Mouse (Mus musculus): ENCODE results near the gene Wrap53.
"Not testable (repeated sequence)": the region's sequence is repeated elsewhere in the genome, so short reads cannot be mapped to it uniquely, and the experiment has no call there.

Wrap53 gene

DNA sequence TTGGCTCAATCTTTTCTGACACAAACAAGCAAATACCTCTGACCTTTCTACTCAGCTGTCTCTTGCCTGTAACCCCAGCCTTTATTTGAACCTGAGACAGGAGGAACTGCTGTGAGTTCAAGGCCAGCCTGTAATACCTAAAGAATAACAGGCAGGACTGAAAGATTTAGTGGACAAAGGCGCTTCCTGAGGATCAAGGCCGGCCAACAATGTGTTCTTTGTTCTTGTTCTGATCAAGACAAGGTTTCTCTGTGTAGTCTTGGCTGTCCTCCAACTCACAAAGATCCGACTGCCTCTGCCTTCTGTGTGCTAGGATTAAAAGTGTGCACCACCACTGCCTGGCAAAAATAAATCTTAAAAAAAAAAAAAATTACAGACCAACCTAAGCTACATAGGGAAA is 15.7 kb downstream of the Wrap53 start:
- DNase-seq (ENCODE audit: inconsistent ontology term), result no peak

DNA sequence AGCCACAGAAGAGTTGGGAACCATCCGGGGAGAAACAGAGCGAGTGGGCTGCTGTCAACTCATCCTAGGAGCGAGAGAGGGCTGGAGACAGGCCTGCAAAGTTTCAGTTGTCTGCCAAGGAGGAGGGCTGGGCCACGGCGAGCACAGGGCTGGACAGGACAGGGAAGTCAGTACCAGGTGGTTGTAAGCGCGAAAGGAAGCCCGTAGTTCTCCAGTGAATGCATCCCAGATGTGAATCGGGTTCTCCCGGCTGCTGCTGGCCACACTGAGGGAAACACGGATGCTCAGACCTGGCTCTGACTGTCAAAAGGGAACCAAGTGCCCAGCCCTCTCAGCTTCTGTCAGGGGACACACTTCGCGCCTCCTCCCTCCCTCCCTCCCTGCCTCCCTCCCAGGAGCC is 16.7 kb downstream of the Wrap53 start:
- DNase-seq (ENCODE audit: inconsistent ontology term), result no peak

DNA sequence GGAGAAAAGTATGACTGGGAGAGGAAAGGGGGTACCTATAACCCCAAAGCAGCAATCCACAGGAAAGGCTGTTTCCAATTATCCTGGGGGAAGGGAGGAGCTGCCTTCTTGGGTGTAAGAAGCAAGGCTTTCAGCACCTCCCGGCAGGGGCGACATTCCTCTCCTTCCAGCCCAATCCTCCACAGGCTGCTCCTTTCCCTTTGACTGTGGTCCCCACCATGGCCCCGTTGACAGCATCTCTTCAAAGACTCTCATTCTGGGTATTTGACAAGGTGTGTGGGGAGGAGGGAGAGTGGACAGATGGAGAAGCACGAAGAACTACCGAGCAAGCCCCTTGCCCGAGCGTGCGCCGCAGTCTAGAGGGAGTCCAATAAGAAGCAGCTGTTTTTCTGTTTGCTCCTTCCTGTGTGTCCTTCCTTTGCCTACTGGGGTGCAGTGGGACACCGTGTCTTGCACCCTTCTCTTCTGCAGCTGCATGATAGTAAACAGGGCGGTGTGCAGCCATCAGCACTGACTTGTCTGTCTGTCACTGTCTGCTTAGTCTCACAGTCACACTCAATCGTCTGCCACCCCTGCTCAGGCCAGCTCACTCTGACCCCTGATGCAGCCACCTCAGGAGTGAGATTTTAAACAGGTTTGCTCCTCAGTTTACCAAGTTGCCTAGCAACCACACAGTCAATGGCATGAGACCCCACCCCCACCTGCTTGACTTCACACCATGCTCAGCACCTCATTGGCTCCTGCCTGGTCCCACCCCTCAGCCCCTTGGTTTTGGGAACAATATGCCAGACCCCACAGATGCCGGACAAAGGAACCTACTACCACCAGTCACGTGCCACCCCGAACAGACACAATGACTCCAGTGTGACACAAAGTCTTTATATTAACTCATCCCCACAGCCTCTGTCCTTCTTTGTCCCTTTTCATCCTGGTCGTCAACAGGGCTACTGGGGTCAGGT is 18.9 kb downstream of the Wrap53 start:
- DNase-seq (ENCODE audit: inconsistent ontology term), result no peak

DNA sequence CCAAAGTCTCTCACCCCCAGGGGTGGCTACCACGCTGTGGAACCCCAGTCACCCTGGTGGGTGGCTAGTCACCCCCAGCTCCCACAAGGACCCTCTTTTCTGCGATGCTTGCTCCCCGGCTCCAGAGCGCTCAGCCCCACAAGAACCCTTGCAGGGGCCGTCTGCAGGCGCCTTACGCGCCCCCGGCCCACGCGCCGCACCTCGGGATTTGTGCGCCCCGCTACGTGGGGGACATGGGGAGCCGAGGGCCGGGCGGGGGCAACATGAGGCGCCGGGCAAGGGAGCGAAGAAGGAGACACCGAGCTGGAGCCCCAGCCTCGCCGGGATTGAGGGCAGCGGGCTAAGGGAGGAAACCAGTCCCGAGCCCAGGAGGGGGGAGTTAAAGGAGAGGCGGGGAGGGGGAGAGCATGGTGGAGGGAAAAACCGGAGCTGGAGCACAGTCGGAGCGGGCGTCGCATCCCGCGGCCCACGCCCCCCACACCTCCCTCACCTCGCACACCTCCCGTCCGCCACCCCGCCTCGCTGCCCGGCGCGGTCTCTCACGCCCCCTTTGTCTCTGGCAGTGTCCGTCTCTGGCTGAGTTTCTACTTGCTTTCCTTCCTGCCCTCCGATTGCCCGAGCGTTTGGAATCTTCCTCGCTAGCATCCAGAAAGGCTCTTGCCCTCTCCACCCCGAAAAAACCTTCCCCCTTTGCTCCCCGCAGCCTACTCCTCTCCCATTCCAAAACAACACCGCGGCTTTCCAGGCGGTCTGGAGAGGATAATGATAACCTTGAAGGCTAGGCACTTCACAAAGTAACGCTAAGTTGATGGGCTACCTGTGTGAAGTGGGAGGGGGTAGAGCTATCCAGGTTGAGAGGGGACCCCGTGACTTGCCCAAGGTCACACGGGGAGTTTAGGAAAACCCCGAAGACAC is 19.9 kb downstream of the Wrap53 start, which contains the start of gene Efnb3:
TSS of gene Efnb3 (minus strand) at position 355 of the 915 bp plus-strand sequence.
- peak; percentile 37 for DNase-seq (ENCODE audit: inconsistent ontology term)

DNA sequence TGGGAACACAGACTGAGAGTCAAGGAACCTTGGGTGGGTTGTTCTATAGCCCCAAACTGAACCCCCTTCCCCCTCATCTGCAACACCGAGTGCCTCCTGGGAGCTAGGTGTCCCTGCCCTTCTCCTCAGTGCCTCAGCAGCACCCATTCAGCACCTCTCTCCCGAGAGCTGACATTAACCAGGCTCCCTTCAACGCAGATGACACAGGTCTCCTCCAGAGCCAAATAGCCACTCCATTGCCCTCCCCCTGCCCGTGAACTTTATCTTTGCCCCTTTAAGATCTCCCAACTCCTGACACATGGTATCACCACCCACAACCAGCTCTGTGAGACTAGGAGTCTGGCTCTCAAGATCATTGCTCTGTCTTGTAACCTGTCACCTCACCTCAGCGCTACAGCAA is 20.9 kb downstream of the Wrap53 start:
- no peak for DNase-seq (ENCODE audit: inconsistent ontology term)

DNA sequence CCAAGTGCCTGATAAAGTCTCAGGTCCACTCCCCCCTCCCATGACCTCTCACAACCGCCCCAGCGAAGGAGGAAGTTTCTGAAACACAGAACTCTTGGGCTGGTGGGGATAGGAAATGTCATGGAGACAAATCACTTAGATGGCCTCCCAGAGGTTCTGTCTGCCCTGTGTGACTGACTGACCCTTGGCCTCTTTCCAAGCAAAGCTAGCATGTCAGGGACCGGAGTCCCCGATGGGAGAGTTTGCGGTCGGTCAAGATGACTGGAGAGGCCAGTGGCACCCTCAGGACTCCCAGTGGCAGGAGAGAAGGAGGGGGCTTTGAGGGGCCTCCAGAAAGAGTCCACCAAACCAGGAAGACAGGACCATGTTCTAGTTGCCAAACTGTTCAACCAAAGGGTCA is 21.3 kb downstream of the Wrap53 start:
- DNase-seq (ENCODE audit: inconsistent ontology term), result no peak

DNA sequence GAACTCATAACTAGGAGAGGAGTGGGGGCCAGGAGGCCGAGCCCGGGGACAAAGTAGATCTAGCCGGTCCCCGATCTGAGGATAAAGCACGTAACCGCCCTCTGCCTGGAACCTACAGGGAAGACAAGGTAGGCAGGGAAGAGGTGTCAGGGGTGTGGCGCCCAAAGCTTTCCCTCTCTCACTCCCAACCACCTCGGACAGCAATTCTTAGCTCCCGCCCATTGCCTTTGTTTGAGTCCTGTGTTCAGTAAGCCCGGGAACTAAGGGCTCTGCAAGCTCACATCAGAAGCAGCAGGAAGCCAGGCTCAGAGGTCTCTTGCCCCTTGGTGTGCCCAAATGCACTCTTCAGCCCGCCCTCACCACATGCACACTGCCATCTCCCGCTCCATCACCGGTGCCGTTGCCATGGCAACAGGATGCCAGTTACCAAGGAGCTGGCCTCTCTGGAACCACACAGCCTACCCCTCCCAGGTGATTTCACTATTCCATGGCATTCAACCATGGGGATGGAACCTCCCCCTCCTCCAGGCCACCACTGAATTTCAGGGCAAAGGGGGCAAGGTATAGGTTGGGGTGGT is 22.6 kb downstream of the Wrap53 start:
- DNase-seq (ENCODE audit: inconsistent ontology term), result no peak

DNA sequence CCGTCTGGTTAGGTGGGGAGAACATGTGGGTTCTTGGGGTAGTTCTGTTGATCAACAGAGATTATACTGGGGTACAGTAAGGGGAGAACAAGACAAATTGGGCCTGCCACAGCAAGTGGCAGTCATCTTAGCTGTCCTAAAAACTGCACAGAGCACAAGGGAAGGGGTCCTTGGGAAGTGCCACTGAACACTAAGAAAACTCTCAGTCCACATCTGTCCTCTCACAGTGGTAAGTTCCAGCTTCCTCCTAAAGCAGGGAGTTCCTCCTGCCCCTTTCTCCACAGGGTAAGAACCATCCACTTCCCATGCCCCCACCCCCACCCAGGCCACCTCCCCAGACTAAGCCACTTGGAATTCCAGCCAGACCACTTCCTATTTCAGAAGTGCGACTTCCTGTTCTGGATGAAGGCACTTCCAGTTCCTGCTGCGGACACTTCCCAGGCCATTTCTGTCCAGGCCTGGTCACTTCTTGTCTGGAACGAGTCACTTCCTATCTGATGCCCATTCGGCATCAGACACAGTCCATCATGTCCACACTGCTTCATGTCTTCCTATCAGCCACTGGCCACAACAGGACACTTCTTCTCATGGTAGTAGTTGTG is 25.4 kb downstream of the Wrap53 start:
- no peak for DNase-seq (ENCODE audit: inconsistent ontology term)

DNA sequence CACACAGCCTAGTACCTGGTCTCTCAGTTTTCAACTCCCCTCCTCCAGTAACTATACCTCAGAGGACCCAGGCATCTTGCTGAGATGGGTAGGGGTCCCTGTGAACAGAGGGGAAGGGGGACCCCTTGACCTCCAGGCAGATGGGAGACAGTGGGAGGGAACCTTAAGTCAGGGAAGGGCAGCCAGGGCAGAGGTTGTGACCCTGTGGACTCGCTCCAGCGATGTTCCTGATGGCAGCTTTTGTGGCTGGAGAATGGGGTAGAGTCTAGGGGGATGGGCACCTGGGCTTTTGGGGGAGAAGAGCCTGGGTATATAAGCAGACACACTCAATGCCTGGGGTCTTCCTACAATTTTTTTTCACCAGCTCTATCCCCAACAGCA is 26.7 kb downstream of the Wrap53 start:
- DNase-seq (ENCODE audit: inconsistent ontology term), result no peak

DNA sequence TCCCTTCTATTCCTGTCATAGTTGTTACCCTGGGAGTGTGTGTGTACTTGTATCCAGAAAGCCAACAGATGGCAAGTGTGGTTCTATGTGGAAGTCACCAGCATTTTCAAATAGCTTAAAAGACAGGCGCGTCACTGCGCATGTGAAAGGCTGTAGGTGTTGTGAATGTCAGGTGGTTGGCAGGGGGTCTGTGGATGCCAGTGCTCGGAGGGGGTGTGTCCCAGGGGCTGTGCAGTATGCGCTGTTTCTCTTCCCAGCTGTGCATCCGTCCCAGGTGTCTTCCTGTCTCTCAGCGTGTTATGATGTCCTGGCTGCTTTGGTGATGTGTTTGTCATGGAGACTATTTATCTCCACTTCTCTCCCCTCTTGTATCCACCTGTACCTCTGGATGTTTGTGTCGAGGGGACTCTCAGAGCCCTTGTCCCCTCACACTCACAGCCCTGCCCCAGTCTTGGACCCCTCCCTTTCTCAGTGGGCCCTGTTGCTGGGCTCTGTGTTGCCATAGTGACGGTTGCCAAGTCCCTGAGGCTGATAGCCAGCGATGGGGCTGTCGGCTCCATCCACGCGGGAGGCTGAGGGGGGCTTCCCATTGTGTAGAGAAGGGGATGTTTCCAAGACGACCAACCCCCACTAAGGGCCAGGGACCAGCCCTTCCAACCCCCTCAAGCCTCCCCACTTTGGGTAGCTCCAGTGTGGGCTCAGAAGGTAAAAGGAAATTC is 27.3 kb downstream of the Wrap53 start:
- DNase-seq (ENCODE audit: inconsistent ontology term), result no peak

DNA sequence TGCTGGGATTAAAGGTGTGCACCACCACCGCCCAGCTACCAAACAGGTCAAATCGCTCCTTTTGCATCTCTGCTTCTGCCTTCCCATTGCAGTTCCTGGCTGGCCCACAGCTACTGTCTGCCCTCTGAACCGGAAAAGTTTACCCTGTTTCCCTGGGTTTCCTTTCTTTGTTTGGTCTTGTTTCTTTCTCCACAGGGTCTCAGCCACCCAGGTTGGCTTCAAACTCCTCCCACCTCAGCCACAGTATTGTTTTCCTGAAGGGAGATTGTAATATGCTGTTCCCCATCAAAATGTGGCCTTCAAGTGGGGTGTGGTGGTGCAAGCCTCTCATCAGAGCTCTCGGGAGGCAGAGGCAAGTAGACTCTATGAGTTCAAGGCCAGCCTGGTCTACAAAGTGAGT is 28.7 kb downstream of the Wrap53 start:
- no peak for DNase-seq (ENCODE audit: inconsistent ontology term)

DNA sequence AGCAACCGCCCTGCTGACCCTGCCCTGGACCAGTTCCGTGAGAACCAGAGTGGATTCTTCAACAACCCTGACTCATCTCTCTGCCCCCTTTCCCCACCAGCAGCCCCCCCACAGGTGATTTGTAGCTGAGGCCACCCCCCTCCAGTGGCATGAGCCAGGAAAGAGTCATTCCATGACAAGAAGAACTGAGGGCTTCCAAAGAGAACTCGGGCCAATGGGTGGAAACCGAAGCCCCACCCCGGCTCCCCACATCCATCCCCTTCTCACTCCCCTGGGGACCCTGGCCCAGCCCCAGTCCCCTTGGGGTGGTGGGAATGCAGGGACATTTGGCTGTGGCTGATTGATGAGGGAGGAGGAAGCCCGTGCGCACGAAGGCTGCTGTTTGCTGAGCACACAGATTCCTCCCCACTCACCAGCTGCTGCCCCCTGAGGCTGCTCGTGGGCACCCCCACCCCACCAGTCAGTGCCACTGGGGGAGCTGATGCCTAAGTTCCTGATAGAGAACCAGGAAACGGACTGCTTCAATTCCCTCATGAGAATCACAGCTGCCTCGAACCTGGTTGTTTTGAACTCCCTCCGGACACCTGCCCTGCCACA is 30.9 kb downstream of the Wrap53 start, which contains the start of gene Dnah2:
TSS of gene Dnah2 (minus strand) at position 51 of the 597 bp plus-strand sequence.
- no peak for DNase-seq (ENCODE audit: inconsistent ontology term)

DNA sequence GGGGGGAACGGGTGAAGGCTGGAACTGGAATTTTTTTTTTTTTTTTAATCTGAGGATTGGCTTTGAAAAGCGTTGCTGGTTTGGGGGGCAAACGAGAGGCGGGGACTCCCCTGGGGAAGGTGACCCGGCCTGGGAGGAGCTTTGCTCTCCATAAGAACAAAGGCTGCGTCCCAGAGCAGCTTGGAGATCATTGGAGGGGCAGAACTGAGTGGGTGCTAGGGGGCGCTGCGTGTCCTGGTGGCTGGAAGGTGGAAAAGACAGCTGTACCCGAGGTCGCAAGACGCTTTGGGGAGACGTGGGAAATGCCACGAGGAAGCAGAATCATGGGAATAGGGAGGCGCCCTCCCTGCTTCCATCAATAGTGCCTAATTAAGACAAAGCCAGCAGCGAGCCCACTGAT is 33.0 kb downstream of the Wrap53 start:
- DNase-seq (ENCODE audit: inconsistent ontology term), result no peak

DNA sequence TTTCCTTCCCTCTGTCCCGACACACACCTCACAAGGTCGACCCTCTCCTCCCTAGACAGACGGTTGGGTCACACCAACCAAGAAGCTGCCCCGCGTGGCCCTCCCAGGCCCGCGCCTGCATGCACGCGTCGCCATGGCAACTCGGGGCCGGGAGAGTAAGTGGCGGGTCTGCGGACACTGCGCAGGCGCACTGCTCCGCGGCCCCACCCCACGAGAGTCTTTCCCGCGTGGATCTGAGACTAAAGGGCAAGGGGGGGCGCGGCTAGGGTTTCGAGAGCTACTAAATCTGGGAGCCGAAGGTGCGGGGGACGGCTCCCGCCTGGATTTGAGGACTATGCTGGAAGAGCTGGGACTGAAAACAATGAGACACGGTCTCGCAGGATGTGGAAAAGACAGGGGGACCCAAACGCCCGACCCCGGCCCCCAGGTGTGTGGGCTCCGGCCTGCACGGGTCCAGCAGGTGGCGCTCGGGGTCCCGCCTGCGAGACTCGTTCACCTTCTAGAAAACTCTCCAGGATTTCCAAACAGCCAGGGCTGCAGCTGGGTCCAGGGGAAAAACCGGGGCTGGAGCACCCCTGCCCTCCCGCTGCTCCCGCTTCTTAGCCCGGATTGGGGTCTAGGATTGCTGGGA is 33.5 kb downstream of the Wrap53 start:
- DNase-seq (ENCODE audit: inconsistent ontology term), result peak; percentile 75

DNA sequence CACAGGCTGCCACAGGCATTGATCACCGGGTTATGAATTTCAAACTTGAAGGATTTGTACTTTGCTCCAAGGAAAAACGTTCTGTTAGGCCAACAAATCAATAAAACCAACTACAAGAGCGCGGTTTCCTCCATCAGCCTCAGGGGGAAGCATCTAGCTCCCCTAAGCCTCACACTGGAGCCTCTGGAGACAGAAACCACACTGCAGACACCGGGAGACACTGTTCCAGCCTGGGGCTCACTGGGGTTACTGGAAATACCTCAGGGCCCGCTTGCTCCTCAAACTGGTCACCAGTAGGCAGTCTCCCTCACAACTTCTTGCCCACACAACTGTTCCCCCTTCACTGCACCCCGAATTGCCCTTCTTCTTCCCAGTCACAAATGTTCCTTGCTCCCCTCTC is 34.1 kb downstream of the Wrap53 start:
- peak; percentile 29 for DNase-seq (ENCODE audit: inconsistent ontology term)

DNA sequence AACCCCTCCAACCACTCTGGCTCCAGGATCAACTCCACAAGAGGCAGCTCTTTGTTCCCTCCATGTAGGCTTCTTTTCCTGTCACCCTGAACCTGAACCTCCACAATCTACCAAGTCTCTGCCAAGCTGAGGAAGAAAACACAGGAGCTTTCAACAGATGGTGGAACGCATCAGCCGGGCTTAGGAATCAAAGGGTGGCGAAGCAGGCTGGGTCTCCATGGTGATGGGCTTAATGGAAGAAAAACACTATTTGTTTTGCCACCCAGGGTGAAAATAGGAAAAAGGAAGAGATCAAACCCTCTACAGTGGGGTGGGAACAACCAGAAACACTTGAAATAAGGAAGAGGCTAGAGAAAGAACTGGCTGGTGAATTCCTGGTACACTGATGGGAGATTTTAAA is 36.5 kb downstream of the Wrap53 start:
- no peak for DNase-seq (ENCODE audit: inconsistent ontology term)

DNA sequence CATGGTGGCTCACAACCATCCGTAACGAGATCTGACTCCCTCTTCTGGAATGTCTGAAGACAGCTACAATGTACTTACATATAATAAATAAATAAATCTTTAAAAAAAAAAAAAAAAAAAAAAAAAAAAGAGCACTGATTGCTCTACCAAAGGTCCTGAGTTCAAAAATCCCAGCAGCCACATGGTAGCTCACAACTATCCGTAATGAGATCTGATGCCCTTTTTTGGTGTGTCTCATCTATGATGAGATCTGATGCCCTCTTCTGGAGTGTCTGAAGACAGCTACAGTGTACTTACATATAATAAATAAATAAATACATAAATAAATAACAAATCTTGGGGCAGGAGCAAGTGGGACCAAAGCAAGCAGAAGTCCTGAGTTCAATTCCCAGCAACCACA is 38.3 kb downstream of the Wrap53 start:
- not testable (repeated sequence) for DNase-seq (ENCODE audit: inconsistent ontology term)

DNA sequence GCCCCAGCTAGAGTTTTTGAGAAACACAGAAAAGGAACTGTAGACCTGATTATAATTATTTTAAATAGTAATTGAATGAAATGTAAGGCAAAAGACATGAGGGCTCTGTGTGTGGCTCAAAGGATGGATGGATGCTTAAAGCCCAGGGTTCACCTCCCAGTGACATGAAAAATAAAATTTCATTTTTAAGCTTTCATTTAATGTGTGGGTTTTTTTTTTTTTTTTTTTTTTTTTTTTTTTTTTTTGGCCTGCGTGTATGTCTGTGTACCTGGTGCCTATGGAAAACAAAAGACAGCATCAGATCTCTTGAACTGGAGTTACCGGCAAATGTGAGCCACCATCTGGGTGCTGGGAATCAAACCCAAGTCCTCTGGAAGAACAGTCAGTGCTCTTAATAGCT is 39.4 kb downstream of the Wrap53 start:
- DNase-seq (ENCODE audit: inconsistent ontology term), result no peak

DNA sequence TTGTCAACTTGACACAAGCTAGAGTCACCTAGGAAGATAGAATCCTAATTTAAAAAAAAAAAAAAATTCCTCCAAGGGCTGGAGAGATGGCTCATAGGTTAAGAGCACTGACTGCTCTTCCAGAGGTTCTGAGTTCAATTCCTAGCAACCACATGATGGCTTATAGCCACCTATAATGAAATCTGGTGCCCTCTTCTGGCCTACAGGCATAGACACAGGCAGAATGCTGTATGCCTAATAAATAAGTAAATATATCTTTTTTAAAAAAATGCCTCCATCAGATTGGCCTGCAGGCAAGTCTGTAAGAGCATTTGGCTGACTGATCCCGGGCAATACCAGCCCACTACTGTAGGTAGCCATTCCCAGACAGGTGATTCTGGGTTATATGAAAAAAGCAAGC is 45.1 kb downstream of the Wrap53 start:
- no peak for DNase-seq (ENCODE audit: inconsistent ontology term)

DNA sequence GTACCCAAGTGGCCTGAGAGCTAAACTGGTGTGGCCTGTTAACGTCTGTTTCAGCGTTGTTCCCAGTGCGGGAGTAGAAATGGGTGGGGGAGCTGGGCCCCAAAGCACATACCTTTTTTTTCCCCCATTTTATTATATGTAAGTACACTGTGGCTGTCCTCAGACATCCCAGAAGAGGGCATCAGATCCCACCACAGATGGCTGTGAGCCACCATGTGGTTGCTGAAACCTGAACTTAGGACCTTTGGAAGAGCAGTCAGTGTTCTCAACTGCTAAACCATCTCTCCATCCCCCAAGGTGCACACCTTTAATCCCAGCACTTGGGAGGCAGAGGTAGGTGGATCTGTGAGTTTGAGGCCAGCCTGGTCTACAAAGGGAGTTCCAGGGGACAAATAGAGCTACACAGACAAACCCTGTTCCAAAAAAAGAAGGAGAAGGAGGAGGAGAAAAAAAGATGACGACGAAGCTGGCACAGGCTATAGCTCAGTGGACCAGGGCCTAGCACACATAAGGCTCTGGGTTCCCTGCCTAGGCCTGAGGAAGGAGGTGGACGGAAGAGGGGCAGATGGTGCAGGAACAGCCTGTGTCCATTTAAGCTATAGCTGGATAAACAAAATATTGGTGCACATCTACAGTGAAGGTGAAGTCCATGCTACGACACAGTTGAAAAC is 47.4 kb downstream of the Wrap53 start:
- no peak for DNase-seq (ENCODE audit: inconsistent ontology term)
